Mouse (Mus musculus) lung, postnatal 10 days (tissue): ENCODE data around the gene Plcb3.

Experiments
- DNase-seq: peaks from one replicate; pipeline ENCODE4 v3.0.0; 2021

Gene Plcb3

DNA sequence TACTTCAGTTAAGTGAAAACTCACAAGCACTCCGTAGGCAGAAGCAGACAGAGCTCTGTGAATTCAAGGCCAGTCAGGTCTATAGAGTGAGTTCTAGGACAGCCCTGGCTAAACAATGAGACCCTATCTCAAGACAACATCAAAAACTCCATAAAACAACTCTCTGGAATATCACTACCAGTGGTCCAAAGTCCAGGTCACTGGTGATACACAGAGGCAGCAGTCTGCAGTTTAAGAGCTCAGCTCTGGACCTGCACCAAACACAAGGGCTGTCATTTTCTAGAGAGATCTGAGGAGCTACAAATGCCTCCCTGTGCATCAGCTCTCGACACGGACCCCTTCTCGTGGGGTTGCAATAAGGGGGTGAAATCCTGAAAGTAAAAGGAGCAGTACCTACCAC lies 57.9 kb downstream of the Plcb3 start:
- no peak for DNase-seq

DNA sequence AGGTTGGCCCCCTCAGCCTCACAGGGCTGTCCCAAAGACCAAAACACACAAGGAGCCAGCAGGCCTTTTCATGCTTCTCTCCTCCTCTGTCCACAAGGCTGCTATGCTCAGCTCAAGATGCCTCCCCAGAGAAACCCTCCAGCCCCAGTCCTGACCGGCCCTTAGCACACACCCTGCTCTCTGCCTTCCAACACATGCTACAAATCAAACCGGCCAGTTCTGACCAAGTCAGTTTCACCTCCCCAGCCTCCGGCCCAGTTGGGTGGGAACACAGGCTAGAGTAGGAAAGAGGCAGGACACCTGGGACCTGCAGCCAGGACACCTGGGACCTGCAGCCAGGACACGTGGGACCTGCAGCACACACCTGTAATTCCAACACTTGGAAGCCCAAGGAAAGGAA lies 59.8 kb downstream of the Plcb3 start:
- no peak for DNase-seq

DNA sequence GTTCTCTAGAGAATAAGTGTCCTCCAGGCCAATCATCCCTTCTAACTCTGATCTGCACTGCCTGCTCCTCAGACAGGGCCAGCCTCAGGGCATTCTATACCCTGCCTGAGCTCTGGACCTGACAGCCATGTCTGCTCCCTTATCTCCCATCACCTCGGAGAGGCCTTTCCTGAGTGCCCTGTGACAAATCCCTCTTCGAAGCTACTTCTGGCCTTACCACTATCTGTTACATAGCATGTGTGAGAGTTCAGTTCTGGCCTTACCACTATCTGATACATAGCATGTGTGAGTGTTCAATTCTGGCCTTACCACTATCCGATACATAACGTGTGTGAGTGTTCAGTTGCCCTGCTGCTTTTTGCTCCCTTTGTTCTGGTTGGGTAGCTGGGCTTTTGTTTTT lies 61.0 kb downstream of the Plcb3 start:
- no peak for DNase-seq

DNA sequence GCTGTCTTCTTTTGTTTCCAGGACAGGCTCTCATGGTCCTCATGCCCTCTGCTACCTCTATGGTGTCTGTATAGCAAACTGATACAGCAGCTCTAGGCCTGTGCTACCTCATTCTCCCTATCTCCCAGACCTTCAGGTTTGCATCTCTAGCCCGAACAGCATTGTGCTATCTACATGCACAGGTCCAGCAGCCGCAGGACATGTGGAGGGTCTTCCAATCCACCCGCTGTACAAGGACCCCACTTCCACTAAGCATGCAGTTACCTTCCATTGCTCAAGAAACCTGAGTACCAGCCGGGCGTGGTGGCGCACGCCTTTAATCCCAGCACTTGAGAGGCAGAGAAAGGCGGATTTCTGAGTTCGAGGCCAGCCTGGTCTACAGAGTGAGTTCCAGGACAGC lies 61.7 kb downstream of the Plcb3 start:
- DNase-seq = no peak

DNA sequence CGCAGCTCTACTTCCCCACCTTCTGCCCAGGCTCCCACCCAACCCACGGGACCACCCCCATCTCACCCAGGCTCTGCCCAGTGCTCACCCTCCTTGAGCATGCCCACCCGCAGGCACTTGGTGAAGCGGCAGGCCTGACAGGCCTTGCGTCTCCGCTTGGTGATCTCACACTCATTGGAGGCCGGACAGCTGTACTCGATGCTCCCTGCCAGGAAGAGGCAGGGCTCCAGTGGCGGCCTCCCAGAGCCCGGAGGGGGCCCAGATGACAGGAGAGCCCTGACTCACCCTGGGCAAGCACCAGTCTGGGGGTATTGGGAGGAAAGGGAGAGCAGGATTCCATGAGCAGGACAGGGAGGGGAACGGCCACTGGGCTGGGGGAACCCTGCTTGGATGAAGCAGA lies 62.3 kb downstream of the Plcb3 start:
- DNase-seq = peak; percentile 54

DNA sequence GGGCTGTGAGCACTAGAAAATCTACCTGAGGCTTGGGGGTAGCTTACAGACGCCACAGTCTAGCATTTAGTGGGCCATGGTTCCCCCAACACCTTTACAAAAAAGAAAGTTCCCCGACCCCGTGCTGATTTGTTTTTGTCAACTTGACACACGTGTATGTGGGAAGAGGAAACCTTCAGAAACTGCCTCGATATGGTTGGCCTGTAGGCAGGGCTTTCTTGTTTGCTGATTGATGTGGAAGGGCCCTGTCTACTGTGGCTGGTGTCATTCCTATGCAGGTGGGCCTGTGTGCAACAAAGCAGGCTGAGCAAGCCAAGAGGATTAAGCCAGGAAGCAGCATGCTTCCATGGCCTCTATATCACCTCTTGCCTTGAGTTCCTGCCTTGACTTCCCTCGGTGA lies 63.2 kb downstream of the Plcb3 start:
- DNase-seq = no peak

DNA sequence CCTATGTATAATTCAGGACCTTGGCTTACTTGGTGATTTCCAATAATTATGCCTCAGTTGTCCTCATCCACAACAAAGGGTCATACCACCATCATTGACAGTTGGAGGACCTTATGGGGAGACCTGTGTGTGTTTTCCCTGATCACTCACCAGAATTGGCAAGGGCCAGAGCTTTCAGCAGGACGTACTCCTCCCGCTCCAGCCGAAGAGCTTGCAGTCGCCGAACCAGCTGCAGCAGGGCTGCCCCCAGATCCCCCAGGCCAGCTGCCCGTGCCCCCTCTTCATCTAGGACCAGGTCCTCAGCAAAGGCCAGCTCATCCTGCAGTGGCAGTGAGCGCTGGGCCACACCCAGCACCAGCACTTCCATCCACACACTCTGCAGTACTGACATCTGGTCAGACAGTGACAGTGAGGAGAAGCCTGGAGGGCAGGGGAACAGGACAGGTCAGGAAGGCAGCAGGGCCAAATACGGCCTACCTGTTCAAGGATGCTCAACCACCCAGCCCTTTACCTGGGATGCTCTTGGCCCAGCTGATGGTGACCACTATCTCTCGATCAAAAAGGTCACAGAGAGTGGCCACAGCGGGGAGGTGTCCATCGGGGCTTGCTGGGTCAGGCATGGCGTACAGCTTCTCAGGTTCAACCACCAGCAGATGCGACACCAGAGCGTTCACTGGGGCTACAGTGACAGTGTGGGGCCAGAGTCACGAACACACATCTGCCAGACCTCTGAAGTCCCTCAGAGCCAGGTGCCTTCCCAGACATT lies 63.9 kb downstream of the Plcb3 start:
- no peak for DNase-seq

DNA sequence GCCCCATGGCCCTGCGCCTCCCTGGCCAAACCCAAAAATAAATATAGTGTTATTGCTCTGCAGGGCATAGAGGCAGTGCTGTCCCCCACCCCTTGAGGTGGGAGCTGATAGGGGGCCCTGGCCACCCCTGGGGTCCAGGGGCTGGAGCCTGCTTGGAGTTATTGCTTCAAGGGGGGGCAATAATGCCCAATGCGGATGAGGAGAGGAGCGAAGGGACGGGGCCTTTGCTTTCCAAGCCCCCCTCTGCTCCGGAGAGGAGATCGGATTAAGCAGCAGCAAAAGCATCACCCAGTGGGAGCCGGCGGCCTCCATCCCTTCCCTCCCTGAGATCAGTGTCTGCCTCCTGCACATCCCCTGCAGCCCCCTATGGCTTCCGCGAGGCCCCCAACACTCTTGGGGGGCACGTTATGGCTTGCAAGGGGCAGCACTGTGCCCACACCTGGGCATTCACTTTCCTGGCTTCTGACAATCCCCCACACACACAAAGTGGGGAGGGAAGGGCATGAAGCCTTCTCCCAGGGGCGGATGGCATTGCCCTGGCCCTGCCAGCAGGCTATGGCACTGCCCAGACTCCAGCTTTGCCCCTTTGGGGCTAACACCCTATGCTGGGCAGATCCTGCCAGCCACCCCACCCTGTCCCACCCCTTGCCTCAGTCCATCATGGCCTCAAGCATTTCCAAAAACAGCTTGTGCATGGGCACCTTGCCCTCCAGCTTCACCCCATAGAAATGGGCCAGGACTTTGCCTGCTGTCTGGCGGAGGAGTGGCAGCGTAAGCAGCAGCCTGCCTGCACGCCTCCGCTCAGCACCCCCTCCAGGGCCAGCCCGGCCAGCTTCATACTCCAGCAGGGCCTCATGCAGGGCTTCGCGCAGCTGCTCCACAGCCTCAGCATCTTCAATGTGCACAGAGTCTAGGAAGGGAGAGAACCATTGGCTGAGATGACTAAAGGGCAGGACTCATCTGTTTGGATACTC lies 64.9 kb downstream of the Plcb3 start:
- DNase-seq = no peak

DNA sequence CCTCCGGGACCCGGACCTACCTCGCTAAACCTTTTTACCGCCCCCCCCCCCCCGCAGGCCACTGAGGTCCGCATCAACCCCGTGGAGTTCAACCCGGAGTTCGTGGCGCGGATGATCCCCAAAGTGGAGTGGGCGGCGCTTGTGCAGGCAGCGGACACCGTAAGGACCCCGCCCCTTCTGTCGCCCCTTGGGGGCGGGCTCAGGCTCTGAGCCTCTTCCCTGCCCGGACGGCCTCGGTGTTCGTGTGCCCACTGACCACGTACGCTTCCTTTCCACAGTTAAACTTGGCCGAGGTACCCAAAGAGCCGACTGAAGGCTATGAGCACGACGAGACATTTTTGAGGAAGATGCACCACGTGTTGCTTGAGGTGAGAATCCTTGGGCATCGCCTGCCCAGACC lies 66.0 kb downstream of the Plcb3 start:
- peak; percentile 71 for DNase-seq

DNA sequence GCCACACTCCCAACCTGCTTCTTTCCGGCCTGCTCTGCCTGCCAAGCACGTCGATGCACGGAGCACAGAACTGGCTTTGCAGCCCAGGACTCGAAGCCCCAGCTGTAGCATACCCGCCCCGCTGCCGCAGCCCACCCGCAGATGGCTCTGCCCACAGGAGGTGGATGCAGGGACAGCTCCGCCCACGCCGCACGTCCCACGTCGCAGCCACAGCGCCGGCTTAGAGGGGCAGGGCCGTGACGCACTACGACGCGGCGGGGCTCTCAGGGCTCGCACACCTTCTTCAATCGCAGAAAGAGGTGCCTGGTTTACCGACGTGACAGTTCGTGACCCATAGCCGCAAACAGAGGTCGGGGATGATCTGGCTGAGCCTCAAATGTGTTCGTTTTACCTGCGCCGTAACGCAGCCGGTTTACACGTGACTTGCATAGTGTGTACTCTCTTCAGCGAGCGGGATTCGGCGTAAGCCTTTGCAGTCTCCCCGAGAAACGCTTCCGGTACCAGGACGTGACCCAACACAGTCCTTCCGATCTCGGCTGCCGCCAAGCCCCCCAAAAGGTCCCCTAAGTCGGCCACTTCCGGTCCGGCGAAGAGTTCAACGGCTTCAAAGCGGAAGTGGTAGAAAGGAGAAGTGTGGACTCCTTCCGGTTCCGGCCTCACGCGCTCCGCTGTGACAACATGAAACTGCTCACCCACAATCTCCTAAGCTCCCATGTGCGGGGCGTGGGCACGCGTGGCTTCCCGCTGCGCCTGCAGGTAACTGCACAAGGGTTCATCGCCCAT lies 66.6 kb downstream of the Plcb3 start, which contains the start of the genes Trmt112 and Prdx5:
TSS of gene Trmt112 (plus strand) at position 192 of the 783 bp plus-strand sequence.
TSS of gene Prdx5 (minus strand) at position 600 of the 783 bp plus-strand sequence.
- DNase-seq = peak; percentile 95

DNA sequence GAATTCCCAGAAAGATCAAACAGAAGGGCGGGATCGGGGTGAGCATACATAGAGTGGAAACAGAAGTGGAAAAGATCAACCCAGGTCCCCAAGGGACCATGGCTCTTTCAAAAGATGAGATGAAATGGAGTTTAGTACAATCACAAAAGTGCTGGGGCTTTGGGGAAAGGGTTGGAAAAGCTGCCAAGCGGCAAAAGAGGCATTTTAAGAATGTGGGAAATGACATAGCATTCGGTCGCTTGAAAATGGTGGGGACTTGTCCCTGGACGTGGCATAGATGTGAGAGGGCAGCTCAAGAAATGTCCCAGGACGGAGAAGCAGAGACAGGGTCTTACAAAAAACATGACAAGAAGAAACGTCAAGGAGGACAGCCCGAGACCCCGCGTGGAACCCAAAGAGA lies 67.2 kb downstream of the Plcb3 start:
- no peak for DNase-seq

DNA sequence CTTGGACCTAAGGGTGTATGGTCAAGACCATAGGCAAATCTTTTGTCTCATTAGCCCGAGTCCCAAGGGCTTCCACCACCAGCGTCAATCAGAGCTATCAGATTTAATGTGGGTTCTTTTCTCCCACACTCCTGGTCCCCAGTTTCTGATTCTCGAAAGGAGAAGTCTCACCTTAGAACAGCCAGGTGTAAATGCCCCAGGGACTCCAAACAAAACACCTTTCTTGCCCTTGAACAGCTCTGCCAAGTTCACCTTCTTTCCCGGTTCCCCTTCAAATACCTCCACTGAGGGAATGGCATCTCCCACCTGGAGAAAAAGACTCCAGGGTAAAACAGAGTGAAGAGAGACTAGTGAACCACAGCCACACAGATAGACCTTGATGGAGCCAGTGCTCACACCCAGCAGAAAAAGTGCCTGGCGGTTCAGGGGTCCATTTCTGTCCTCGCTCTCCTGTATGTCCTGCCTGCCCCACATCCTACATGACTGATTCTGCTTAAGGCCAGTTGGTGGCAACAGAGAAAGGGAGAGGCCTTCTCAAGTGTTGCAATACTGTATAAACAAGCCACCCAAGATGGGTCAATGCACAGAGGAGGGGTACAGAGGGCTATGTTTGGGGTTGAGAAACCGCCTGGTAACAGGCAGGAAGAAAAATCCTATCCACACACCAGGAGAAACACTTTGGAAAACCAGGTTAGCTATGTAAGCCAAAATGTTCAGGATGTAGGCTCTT lies 68.3 kb downstream of the Plcb3 start:
- no peak for DNase-seq

DNA sequence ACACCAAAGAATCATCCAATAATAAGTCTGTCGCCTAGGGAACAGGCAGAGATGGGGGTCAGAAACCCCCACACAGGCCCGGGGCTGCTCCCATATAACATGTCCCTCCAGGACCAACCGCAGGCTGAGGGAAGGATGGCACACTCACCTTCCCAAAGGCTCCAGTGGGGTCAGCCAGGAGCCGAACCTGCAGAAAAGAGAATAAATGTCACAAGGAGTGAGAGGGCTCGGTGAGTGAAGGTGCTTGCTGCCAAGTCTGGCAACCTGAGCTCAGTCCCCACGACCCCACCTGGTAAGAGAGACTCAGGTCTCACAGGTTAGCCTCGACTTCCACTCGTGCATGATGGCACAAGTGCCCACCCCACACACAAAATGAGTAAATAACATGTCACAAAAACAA lies 69.2 kb downstream of the Plcb3 start:
- DNase-seq = no peak

DNA sequence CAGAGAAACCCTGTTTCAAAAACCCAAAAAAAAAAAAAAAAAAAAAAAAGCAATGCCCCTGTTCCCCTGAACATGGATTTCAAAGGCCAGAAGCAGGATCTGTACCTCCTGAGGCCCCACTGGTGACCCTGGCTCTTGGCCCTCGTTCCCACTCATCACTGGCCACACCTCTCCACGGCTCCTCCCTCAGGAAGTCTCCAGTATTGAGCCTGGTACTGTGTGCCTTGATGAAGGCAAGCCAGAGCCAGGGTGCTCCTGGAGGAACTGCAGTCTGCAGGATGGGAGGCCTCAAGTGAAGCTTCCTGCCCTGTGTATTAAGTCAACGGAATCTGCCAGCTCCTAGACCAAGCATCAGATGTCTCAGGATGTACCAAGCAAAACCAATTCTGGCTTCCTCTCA lies 70.1 kb downstream of the Plcb3 start:
- no peak for DNase-seq

DNA sequence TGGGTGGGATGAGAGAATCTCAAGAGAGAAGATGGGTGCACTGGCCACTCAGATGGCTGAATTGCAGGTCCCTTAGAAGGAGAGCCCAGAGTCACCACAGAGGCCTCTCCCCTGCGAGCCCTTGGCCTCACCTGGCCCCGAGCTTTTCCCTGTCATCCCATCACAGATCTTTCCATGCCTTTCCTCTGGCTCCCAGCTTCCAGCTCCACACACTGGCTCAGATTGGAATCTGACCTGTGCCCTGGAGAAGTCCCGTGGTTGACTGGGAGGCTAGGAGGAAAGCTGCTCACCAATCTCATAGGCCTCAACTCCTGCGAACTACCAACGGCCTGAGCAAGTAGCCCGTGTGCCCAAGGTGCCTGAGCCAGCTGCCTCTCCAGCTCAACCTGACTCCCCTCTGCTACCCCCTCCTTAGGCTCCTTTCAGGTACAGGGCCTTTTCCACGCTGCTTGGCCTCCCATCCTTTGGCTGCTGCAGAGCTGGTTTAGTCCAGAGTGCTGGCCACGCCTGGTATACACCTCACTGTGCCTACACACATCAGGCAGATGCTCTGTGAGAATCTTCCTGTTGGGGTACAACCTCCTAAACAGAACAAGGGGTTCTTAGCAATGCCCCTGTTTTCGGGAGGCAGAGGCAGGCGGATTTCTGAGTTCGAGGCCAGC lies 70.6 kb downstream of the Plcb3 start:
- no peak for DNase-seq

DNA sequence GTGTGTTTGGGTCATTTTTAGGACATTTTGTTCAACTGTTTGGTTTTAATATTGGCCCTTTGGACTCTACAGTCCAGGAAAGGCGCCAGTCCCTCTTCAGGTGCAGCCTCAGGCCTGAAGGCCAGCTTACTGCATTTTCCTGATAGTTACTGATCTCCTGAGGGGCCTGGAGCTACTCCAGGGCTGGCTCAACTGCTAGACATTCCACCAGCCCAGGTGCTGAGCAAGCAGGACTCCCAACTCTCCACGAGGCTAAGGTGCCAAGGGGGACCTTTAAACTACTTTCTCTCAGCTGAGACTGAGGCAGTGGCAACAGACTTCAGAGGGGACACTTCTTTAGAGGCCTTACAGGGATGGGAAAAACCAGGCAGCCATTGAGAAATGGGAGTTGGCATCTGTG lies 71.4 kb downstream of the Plcb3 start:
- DNase-seq = no peak

DNA sequence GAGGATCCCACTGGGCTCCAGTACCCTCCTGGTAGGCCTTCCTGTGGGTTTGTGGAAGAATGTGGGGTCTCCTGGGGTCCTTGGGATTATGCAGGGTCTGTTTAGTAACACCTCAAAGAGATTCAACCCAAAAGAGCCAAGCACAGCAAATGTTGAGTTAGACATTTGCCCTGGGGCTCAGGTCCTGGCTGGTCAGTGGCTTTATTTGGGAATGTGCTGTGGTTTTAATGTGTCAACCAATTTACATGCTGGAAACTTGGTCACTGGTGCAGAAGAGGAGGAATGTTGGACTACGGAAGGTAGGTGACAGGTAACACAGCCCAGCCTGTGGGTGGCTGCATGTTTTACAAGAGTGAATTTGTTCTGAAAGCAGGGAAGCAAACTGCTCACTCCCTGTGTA lies 73.2 kb downstream of the Plcb3 start:
- DNase-seq = no peak
